Mouse (Mus musculus): ENCODE measurements at regions not wholly inside any gene's neighbourhood (a gene's known extent, or its start where the extent isn't known, plus 50 kb on each side); places are given as distances from the start of the nearest gene placed in this dataset.

- DNase-seq (ENCODE audit: low spot score) = no peak
Measured at GRCm38 (mm10) chr1:75889847-75890591, 344.0 kb downstream of the Slc4a3 start.

GRCm38 (mm10) chr1:75890636-75891276 is 344.7 kb downstream of the Slc4a3 start:
- DNase-seq (ENCODE audit: low spot score) = no peak

DNA sequence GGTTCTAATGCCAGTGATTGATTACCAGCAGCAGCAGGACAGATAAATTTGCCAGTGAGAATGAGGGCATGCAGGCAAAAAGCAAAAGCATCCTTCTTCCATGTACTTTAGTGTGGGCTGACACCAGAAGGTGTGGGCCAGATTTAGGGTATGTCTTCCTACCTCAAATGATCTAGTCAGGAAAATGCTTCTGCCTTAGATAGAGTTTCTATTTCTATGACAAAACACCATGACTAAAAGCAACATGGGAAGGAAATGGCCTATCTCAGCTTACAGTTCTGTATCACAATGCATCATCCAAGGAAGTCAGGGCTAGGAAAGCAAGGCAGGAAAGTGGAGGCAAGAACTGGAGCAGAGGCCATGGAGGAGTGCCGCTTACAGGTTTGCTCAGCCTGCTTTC is 349.5 kb downstream of the Slc4a3 start:
- DNase-seq (ENCODE audit: low spot score) = no peak

GRCm38 (mm10) chr1:75901146-75901545 is 355.1 kb downstream of the Slc4a3 start:
- no peak for DNase-seq (ENCODE audit: low spot score)

- no peak for DNase-seq (ENCODE audit: low spot score)
Measured at GRCm38 (mm10) chr1:75905699-75906470, 359.8 kb downstream of the Slc4a3 start.

DNA sequence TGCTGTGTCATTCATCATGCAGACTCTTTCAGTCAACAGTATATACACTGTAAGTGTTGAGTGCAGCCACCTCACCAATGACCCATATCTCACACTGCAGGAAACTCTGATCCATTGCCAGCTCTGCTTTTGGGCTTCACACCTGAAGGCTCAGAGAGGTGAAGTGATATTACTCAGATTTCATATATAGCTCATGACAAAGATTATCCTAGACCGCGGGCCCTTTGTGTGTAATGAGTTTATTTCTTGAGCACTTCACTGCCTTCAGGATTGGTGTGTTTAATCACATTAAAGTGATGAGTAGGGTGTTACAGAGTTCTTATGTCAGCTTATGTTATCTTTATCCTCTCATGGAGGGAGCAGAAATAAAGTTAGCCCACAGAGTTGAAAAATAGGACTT is 369.2 kb downstream of the Slc4a3 start:
- DNase-seq (ENCODE audit: low spot score) = no peak

DNA sequence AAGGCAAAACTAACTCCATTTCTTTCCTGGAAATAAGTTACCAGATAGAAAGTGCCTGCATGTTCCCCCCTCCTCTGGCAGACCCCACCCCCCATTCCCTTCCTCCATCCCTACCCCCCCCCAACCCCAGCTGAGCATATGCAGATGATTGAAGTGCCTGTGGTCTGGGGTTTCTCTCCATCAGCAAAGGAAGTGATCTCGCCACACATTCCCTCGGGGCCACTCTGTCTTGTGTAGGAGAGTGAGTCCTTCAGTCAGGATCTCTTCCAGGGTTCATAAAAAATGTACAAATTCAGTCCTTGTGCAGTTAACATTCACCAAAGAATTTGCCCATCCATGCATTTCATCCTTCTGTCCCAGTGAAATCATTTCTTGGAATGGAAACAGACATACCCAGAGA is 370.1 kb downstream of the Slc4a3 start:
- DNase-seq (ENCODE audit: low spot score) = no peak

GRCm38 (mm10) chr1:75919134-75919533 is 373.1 kb downstream of the Slc4a3 start:
- no peak for DNase-seq (ENCODE audit: low spot score)

GRCm38 (mm10) chr1:75925046-75925445 is 379.0 kb downstream of the Slc4a3 start:
- no peak for DNase-seq (ENCODE audit: low spot score)

DNA sequence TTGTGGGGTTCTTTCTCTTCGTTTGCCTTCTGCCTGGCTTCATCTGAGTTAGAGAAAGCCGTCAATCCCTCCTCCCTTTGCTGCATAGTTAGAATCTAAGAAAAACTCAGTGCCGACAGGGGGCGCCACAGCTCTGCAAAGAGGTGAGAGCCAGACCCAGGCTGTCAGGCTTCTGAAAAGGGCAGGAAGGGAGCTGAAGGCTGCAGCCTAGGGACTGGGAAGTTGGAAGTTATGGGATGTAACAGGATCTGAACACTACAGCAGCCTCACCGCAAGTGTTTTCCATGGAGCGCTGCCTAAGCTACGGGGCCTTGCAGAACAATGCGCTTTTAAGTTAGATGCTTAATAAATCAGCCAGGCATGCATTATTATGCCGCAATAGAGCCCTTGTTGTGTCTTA is 379.7 kb downstream of the Slc4a3 start:
- DNase-seq (ENCODE audit: low spot score) = peak; percentile 82

DNA sequence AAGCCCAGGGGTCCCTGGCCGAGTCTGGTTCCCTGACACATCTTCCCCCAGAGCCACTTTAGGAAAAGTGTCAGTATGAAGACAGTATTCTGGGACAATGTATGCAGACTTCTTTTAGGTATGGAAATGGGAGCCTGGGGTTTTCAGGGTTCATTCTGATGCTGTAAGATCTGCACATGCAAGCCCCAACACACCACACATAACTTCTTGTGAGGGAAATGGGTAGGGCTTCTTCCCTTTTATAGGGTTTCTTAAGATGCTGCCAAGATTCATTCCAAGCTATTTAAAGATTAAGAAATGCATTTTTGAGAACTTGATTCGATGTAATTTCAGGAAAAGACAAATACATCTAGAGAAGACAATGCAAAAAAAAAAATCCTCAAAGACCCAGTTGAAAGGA is 385.8 kb downstream of the Slc4a3 start:
- no peak for DNase-seq (ENCODE audit: low spot score)

- DNase-seq (ENCODE audit: low spot score) = no peak
Measured at GRCm38 (mm10) chr1:75933831-75934230, 387.8 kb downstream of the Slc4a3 start.

DNA sequence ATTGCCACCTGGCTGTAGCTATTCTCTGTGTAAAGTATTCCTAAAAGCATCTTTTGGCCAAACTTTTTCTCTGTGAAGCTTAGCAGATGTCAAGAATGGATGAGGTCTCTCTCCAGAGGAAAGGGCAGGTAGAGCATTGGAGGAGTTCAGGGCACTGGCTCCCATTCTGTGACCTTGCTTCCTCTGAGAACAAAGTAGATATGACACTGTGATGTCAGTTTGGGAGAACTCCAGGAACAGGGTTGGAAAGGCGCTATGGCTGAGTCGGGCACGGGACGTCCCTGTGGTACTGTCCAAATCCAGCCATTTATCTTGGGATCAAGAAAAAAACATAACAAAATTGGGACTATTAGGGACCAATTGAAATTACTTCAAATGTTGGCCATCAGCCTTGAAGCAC is 388.7 kb downstream of the Slc4a3 start:
- DNase-seq (ENCODE audit: low spot score) = no peak

DNA sequence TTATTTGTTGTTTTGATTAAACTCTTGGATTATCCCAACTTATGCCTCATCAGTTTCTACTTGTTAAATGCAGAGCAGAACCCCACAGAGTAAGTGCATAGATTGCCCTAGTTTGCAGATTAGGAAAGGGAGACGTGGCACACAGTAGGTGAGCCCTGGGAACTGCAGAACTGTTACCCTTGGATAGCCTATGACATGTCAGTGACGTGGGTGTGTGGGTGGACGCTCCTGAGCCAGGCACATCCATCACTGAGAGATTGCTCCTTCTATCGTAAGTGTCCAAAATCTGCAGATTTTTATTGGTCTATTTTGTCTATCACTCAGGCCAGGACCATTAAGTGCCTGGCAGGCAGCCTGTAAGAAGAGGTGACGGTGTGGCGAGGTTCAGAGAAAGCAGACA is 389.8 kb downstream of the Slc4a3 start:
- DNase-seq (ENCODE audit: low spot score) = no peak

DNA sequence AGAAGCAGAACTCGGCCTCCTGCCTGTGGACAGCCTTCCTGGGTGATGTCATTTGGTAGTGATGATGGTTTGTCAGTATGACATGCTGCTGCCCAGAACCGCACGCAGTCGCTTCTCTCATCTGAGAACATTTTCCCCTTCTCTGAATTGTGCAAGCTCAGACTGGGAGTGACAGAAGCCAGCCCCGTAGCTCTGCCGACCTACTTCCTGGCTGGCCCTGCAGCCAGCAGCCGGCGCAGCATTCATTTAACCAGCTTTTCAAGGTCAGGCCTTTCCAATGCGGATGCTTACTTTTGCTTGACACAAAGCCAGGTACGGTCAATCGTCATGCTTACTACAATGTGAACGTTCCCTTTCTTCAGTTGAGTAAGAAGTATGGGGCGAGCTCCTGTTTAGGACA is 390.5 kb downstream of the Slc4a3 start:
- peak; percentile 4 for DNase-seq (ENCODE audit: low spot score)

DNA sequence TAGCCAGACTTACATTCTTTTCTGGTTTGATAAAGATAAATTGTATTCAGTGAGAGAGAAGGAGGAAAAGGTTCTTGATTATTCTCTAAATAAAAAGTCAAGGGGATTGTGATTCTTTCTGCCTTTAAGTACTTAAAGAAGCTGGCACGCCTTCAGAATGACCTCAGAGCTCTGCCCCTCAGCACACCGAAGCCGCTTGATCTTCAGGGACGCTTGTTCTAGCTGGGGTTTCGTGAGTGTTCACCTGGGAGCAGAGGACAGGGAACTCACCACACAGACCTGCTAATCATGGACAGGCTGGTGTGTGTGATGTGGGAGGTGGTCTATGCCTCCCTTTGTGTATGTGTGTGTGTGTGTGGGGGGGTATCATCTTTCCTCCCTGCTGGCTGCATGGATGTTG is 391.3 kb downstream of the Slc4a3 start:
- peak; percentile 2 for DNase-seq (ENCODE audit: low spot score)

DNA sequence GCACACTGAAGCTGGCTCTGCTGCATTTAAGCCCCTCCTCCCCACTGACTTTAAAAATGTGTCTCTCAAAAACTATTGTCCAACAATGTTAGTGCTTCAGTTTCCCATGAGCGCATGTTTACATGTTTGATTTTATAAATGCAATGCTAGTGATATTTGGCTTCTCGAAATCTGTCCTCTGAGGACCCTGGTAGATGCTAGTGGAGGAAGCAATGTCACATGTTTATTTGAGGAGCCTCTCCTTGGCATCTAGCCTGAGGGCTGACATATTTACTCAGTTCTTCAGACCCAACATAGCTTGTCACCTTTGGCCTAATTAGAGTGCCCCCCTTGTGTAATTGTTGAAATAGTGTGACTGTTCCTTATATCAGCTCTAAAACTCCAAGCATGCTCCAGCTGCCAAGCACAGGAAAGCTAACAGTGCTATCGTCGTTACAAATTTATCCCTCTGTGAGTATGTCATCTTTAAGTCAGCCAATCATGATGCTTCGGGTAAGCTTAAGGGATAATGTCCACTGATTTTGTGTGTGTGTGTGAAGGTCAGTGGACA is 400.3 kb downstream of the Slc4a3 start:
- no peak for DNase-seq (ENCODE audit: low spot score)

GRCm38 (mm10) chr1:75978203-75978986 is 432.3 kb downstream of the Slc4a3 start:
- no peak for DNase-seq (ENCODE audit: low spot score)

- DNase-seq (ENCODE audit: low spot score) = no peak
Measured at GRCm38 (mm10) chr1:75983057-75983456, 437.0 kb downstream of the Slc4a3 start.

- DNase-seq (ENCODE audit: low spot score) = no peak
Measured at GRCm38 (mm10) chr1:75983487-75983886, 437.4 kb downstream of the Slc4a3 start.

- DNase-seq (ENCODE audit: low spot score) = no peak
Measured at GRCm38 (mm10) chr1:75988496-75988895, 442.4 kb downstream of the Slc4a3 start.

DNA sequence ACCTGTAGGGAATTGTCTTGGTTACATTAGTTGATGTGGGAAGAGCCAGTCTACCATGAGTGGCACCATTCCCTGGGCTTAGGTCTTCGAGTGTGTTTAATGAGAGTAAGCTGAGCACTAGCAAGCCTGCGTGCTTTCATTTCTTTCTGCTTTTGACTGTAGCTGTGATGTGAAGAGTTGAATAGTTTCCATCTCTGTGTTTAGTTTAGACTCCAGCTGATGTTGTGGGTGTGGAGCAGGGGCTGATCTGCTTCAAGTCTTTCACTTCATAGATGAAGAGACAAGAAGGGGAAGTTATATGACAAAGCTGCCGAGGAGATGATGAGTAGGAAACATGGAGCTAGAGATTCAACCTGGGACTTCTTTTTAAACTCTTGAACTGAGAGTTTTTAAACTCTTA is 446.0 kb downstream of the Slc4a3 start:
- DNase-seq (ENCODE audit: low spot score) = no peak
